Mouse (Mus musculus) kidney, embryonic 14.5 days (tissue): ENCODE measurements around the gene Ubn1. TPM values are rescaled to one million over a fixed set of nuclear protein-coding genes. Genes with fewer than 3 reads are reported as not detected.

Source experiments
- polyA plus RNA-seq: library from polyadenylated mRNA; unstranded; fragments of >200 nt; fragmentation: Nextera tagmentation; extraction: Ambion mirVana; gene quantifications from 2 replicates; pipeline ENCODE4 v1.2.1, GENCODE M21; 2014

Gene Ubn1
- polyA plus RNA-seq, 1 experiment from 2014 or later, result 26.3 TPM

Other genes with a start within 250 kb of the Ubn1 start
- 0.89 TPM in 1 of 2 replicates, not detected in the other for gene 4930562C15Rik, start 214.6 kb upstream of the Ubn1 start, polyA plus RNA-seq
- 37.2 and 39.7 TPM in 2 replicates for gene Ubald1, start 169.7 kb upstream of the Ubn1 start, polyA plus RNA-seq
- gene Mgrn1, start 163.8 kb upstream of the Ubn1 start, polyA plus RNA-seq, result 54.0 and 89.2 TPM in 2 replicates
- 153 and 160 TPM in 2 replicates for gene Nudt16l1, start 111.3 kb upstream of the Ubn1 start, polyA plus RNA-seq
- gene Anks3, start 85.9 kb upstream of the Ubn1 start, polyA plus RNA-seq, result 45.6 and 61.3 TPM in 2 replicates
- 0.11 TPM in 1 of 2 replicates, not detected in the other for gene Sept12, start 52.2 kb upstream of the Ubn1 start, polyA plus RNA-seq
- 10.2 and 10.4 TPM in 2 replicates for gene Smim22, start 42.8 kb upstream of the Ubn1 start, polyA plus RNA-seq
- gene Rogdi, start 36.5 kb upstream of the Ubn1 start, polyA plus RNA-seq, result 80.9 and 86.2 TPM in 2 replicates
- gene Glyr1, start 194 bp upstream of the Ubn1 start, polyA plus RNA-seq, result 66.0 and 96.3 TPM in 2 replicates
- 1.4 and 2.6 TPM in 2 replicates for gene Ppl, start 82.4 kb downstream of the Ubn1 start, polyA plus RNA-seq
- not detected in 2 replicates for gene Sec14l5, start 97.1 kb downstream of the Ubn1 start, polyA plus RNA-seq
- 12.4 and 17.0 TPM in 2 replicates for gene Nagpa, start 154.0 kb downstream of the Ubn1 start, polyA plus RNA-seq
- gene AU021092, start 172.2 kb downstream of the Ubn1 start, polyA plus RNA-seq, result 3.5 and 4.2 TPM in 2 replicates
- 27.7 and 28.0 TPM in 2 replicates for gene Alg1, start 183.6 kb downstream of the Ubn1 start, polyA plus RNA-seq
- gene Eef2kmt, start 205.9 kb downstream of the Ubn1 start, polyA plus RNA-seq, result 31.9 and 35.7 TPM in 2 replicates